Mouse (Mus musculus): Measurements from ENCODE around the gene P2rx5.

- TF ChIP-seq UBTF (IDR thresholded peaks at IDR 0.05; ENCODE audit: borderline replicate concordance, insufficient read depth, low read depth, low read length): no peak
- TF ChIP-seq CTCF (IDR thresholded peaks at IDR 0.05 in 2 of 3, conservative IDR thresholded peaks at IDR 0.05 in 1 of 3; ENCODE audit: control insufficient read depth in 1 of 3, insufficient read depth in 1 of 3, low read depth in 2 of 3, low read length in 3 of 3, poor library complexity in 1 of 3, severe bottlenecking in 1 of 3): no peak
- no peak for TF ChIP-seq MAX (IDR thresholded peaks at IDR 0.05; ENCODE audit: low read length)
- no peak for TF ChIP-seq POLR2A (IDR thresholded peaks at IDR 0.05; ENCODE audit: control insufficient read depth in 1 of 2, insufficient read depth in 1 of 2, low read depth in 1 of 2, low read length in 2 of 2, poor library complexity in 1 of 2)
- TF ChIP-seq E2F4 (IDR thresholded peaks at IDR 0.05; ENCODE audit: borderline replicate concordance, low read depth, low read length): no peak
- no peak for TF ChIP-seq POLR2AphosphoS5 (IDR thresholded peaks at IDR 0.05; ENCODE audit: borderline replicate concordance, low read depth, low read length)
- no peak for TF ChIP-seq ZKSCAN1 (IDR thresholded peaks at IDR 0.05; ENCODE audit: low read depth, low read length)
- TF ChIP-seq HCFC1 (IDR thresholded peaks at IDR 0.05; ENCODE audit: low read depth, low read length): no peak
- no peak for TF ChIP-seq ELF1 (IDR thresholded peaks at IDR 0.05; ENCODE audit: low read depth, low read length)
- no peak for TF ChIP-seq GATA1 (IDR thresholded peaks at IDR 0.05; ENCODE audit: low read depth, low read length)
- no peak for TF ChIP-seq TCF12 (IDR thresholded peaks at IDR 0.05; ENCODE audit: low read depth, low read length)
- no peak for TF ChIP-seq SMC3 (IDR thresholded peaks at IDR 0.05; ENCODE audit: low read depth, low read length)
Measured at GRCm38 (mm10) chr11:73193047-73193446, 32.8 kb downstream of the P2rx5 start.

Measured in MEL (cell line).